Mouse (Mus musculus) neutrophil, adult 5-6 weeks (primary cell): ENCODE measurements at regions not wholly inside any gene's neighbourhood (a gene's known extent, or its start where the extent isn't known, plus 50 kb on each side); places are given as distances from the start of the nearest gene placed in this dataset.

Experiments used
- ATAC-seq: fragments of 151-379, 151-347 bp; 2 replicates; pipeline ENCODE4 v1.8.0; 2017; ENCODE audit warnings: mild to moderate bottlenecking, moderate TSS enrichment; ENCODE audit not compliant: insufficient number of reproducible peaks, poor library complexity, low FRiP score, severe bottlenecking; ENCODE audit errors: extremely low read depth

DNA sequence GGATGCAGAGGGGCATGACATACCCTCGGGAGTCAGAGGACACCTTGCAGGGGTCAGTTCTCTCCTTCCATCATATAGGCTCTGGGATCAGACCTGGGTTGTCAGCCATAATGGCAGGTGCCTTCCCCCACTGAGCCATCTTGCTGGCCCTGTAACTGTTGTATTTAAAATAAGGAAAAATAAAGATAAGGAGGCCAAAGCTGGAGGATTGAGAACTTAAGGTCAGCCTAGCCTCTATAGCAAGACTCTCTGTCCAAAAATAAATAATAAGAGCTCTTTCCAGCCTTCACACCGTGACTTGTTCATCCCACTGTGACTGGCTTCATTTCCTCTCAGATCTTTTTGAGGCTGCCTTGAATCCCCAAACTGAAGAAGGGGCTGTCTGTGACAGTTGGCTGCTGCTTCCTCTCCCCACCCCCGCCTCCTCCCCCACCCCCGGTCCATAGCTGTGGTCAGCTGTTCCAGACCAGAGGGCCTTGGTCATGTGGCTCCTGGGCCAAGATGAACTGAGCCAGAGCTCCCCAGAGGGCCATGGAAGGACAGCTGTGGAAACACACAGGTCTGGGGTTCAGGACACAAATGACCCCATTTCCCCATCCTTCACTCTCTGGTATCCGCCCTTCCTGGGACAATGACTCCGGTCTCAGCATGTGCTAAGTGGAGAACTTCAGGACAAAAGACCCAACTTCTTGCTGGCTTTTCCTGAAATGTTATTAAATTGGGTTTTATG is 81.6 kb upstream of the Errfi1 start:
- no peak for ATAC-seq

DNA sequence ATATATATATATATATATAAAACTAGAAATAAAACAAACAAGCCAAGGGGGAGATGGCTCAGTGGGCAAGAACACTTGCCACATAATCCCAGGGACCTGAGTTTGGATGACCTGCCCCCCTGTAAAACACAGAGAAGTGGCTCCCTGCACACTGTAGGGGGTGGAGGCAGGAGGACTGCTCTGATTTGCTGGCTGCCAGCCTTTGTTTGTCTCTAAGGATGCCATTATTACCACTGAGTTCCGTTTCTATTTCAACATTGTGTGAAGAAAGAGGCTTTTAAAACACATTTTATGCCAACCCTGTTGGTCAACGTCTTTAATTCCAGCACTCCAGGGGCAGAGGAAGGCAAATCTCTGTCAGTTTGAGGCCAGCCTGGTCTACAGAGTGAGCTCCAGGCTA is 82.2 kb upstream of the Errfi1 start:
- no peak for ATAC-seq

DNA sequence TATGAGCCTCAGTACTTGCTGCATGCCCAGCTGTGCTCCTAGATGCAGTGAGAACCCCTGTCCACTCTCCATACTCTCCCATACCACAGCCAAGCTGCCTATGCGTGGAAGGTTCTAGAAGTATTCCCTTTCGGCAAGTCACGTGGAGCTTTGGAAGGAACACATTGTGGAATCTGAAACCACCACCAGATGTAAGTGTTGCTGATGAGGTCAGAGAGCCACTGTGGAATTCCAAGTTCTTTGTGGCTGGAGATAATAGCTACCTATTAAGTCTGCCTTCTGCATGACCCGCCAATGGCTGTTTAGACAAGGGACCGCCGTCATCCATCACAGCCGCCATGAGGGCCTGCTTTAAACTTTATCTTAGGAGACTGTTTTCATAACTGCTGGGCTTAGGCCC is 84.7 kb upstream of the Errfi1 start:
- no peak for ATAC-seq

DNA sequence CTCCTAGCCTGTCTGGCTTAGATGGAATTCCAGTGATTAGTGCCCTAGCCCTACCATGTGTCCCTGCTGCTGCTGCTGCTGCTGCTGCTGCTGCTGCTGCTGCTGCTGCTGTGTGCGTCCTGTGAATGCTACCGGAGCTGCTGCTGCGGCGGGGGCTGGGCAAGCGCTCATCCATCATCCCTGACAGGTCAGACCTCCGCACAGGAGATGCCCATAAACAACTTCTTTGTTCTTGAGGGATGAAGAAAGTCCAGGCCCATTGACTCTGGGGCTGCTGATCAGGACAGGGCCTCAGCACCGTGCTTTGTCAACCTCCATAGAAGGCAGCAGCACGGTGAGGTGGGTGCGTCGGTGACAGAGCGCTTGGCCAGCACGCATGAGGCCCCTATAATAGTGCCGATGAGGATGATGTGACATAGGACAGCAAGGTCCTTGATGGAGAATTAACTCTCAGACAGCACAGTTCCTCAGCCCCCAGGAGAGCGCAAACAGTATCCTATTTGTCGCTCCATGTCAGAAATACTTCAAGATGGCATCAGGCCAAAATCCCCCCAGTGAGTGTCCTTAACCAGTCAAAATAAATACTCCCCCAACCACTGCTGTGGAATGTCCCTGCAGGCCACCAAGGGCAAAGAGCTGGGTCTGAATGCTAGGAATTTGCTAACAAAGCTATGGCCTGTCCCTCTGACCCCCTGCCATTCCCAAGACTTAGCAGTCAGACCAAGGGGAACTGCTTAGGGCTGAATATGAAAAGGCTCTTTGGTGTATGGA is 95.1 kb upstream of the Errfi1 start:
- ATAC-seq: no peak

DNA sequence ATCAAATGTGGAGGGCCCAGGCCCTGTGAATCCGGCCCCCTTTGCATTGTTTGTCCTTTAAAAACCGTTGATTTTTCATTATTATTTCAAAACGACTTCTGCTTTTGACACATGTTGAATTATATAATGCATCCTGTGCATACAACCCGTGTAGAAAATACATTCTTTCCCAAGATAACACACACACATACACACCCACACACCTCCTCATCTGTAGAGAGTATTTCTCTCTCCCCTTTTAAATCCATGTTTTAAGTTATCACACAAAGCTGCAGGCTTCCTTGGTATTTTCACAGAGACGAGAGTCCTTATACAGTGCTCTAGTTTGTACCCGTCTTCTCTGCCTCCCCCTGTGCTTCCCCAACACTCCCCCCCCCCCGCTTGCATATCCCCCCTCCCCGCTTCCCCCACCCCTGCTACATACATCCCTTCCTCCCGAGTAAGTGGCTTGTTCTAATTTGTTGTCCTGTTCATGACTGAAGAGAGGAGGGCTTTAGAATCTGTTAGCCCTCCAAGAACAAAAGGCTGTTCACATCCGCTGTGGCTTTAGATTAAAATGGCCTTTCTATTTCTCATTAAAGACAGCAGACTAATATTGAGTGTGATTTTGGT is 95.8 kb upstream of the Errfi1 start:
- ATAC-seq: no peak

DNA sequence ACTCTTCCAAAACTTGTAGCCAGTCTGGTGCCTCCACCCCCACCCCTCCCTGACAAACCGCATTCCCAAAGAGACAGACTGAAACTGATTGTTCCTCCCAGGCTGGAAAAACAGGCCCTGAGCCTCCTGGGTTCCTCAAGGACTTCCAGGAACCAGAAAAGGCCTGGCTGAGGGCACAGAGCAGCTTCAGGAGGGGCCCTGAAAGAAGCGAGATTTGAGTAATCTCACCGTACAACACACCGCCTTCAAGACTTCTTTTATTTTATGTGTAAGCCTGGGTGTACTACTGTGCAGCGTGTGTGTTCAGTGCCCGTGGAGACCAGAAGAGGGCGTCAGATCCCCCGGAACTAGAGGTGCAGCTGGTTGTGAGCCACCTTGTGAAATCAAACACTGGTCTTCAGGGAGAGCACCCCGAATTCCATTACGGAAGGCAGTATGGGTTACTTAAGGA is 96.4 kb upstream of the Errfi1 start:
- no peak for ATAC-seq

DNA sequence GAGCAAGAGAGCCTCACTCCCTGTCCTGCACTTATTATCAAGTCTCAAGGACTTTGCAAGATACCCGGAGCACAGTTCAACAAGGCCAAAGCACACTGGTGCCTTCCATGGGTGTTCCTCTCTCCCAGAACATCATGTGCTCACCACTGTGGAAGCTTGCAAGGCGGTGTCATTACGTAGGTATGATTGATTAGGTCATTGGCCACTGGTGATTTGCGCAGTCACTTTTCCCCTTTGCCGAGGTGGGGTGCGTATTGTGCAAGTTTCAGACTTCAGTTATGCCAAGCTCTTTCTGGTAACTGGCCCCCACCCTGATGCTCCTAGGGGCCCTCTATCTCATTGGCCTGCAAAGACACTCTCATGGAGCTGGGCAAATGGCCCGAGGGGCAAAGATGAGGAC is 98.3 kb upstream of the Errfi1 start:
- ATAC-seq: no peak

DNA sequence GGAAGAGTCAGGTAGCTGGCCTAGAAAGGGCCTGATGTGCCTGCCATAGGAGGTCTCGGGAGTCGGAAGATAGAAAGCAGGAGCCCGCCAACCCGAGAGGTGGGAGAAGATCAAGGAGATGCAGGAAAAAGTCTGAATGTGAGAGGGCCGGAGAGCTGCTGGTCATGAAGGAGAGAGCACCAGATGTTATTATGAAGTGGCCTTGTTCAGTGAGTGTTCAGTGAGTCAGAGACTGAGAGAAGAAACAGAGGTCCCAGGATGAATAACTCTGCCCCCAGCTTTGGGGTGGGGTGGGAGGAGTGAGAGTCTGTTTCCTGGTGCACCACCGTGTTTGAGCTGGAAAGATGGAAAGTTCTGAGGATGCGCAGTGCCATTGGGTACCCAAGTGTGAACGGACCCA is 100.2 kb upstream of the Slc45a1 start:
- no peak for ATAC-seq

DNA sequence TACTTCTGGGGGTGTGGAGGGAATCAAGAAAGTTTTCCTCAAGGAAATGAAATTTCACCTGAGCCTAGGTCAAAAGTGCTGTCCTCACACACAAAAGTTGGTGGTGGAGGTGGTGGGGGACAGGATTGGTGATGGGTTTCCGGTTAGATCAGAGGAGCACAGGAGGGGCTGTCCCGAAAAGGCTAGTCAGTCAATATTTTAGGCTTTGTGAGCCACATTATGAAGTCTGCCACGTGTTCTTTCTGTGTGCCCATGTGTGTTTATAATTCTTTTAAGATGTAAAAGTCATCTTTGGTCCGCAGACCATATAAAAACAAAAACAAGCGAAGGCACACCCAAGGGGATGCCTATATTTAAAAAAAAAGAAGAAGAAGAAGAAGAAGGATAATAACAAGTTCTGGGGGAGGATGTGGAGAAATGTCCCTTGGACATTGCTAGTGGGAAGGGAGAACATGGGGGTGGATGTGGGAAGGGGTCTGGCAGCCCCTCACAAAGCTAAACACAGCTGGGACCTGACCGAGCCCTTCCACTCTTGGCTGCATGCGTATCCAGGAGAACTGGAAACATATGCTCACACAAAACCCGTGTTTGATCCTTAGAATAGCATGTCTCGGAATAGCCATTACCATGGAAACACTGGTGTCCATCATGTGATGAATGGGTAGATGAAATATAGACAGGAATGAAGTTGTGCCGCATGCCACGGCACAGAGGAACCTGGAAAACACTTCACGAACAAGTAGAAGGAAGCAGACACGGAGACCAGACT is 98.7 kb upstream of the Slc45a1 start:
- no peak for ATAC-seq

DNA sequence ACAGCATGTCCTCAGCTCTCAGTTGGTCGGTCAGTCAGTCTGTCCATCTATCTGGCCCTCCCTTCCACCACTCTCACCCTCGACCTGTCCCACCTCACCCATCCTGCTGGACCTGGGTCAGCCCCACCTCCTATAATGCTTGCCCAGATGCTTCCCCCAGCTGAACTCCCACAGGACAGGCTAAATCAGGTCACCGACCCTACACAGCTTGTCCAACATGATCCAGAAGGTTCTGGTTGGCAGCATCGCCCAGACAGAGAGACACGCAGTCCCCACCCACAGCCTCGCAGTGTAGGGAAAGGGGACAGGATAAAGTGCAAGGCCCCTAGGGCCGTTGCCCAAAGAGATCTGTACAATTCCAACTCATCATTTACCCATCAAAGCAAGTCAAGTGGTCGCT is 97.1 kb upstream of the Slc45a1 start:
- no peak for ATAC-seq

DNA sequence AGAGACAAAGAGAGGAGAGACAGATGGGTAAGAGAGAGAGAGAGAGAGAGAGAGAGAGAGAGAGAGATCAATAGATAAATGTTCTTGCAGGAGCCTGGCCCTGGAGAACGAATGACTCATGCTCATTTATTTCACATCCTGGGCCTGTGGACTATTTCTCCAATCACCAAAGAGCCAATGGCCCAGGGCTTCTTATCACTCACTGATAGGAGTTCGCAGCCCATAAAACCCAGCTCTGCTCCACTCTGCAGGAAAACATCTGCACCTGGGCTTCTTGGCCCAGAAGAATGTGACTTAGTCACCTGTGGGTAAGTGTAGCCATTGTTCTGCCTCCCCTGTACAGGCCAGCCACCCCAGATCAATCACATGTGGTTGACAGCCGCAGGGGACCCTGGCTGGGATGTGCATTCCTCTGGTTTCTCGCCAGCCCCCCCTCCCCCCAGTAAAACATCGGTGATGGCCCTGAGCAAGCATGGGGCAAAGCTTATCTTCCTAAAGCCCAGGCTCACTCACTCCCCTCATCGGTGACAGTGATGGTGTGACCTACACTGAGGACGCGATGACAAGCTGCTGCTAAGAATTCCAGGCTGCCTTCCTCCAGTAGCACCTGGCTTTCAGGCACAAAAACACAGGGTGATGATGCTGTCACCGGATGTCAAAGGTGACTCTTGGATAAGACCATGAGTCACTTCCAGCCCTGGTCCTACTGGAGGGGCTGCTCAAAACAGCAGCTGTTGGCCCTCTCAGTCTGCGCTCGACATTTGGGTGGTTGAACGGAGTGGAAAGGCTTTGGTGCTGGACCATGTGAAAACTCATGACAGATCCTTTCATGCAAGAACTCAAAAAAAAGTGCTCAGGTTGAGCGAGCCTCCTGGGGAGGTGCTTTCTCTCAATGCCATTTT is 96.4 kb upstream of the Slc45a1 start:
- no peak for ATAC-seq

DNA sequence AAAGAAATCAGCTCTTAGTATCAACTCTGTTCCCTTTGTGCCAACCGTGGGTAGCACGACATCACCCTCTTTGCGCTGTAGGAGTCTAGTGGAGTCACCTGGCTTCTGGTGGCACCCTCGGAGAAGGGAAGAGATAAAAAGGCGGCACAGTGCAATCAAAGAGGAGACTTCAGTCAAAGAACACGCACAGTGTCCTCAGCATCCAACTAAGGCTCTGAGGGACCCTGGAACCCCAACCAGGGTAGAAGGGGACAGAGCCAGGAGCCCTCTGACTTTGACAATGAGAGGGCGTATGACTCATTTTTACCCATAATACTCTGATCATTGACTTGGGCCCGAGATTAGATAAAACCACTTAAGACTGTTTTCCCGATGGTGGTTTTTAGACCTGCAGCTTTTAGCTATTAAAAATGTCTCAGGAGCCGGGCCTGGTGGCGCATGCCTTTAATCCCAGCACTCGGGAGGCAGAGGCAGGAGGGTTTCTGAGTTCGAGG is 94.5 kb upstream of the Slc45a1 start:
- ATAC-seq: no peak

DNA sequence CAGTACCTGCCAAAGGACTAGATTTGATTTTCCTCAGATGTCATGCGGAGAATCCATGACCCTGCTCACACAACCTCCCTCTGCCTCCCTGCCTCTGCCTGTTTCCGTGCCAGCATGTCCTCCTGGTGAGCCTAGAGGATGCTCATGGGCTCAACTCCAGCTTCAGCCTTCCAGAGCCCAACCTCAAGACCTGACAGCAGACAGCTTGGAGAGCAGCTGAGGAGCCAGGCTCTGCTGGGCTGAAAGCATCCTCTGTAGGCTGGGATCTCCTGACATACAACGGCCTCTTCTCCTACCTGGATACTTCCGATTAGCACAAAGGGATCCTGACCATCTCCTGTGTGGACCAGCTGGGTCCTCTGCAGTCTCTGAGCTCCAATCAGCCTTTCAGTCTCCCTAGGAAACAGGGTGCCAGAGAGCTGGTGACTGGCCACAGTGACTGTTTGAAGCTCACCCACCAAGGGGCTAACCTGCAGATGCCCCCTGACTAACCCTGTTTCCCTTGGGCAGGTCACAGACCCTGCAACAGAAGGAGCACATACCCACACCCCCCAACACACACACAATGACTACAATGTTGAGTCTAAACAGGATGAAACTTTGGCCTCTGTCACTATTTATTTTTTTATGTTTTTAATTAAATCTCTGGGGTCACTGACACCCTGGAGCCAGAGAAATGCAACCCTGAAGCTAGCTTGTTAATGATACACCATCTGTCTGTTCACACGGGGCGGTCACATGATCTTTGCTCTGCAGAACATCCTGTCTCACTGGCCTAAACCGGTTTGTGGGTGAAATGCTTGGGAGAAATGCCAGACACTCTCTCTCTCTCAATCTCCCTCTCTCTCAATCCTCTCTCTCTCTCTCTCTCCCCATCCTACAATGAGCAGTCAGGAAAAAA is 93.8 kb upstream of the Slc45a1 start:
- ATAC-seq: no peak

DNA sequence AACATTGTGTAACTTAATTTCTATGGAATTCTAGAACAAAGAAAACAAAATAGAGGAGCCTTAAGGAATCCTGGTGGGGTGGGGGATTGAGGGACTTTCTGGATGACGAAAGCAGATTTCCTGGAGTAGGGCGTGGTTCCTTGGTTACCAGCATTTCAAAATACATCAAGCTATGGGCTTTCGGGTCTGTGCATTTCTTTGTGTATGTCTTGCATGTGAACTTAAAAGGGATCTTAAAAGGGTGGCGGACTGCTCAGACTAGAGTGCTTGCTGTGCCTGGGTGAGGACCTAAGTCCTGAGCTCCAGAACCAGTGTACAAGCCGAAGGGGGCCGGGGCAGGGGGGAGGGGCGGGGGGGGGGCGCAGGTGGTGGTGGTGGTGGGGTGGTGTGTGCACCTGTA is 91.5 kb upstream of the Slc45a1 start:
- ATAC-seq: no peak

DNA sequence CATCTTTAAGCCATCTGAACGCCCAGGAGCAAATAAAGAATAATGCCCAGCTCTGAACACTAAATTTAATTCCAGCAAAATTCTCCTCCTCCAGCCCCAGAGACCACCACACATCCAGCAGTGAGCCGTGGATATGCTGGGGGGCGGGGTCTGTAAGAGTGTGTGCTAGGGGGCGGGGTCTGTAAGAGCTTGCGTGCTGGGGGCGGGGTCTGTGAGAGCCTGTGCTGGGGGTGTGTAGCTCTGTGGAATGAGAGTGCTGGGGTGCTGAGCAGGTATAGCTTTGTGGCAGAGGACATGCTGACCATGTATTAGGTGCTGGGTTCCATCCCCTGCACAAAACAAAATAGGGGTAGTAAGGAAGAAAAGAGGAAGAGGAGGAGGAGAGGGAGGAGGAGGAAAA is 91.1 kb upstream of the Slc45a1 start:
- ATAC-seq: no peak

DNA sequence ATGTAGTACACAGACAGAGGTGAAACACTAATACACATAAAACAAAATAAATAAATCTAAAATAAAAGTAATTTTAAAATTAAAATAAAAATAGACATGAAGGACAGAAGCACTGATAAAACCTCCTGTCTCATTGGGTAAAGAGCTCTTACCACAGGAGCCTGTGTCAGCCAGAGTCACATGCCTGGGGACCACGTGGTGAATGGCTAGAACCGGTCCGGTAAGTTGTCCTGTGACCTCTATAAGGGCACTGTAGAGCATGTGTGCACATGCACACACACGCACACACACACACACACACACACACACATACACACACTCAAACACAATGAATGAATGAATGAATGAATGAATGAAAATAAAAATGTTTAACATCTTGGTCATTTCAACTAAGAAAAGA is 89.8 kb upstream of the Slc45a1 start:
- ATAC-seq: no peak

DNA sequence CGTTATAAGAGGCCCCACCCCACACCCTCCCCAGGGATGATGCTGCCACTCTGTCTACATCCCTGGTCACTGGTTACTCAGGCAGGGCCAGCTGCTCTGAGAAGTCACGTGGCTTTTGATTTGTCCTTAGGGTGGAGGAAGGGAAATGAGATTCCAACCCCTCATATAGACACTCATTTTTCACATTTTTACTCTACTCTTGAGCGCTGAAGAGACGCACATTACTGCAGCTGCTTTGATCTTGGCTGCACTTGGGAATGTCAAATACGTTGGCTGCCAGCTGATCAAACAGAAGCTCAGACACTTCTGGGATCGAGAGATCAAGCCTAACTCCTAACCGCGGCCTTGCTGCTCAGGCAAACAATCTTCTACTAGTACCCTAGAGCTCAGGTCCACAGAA is 88.2 kb upstream of the Slc45a1 start:
- ATAC-seq: no peak
